Mouse (Mus musculus) neutrophil, adult 5-6 weeks (primary cell): Measurements from ENCODE around the gene Slc39a11. TPM values are rescaled to one million over a fixed set of nuclear protein-coding genes. Genes with fewer than 3 reads are reported as not detected.

Source experiments
- ATAC-seq: fragments of 151-379, 151-347 bp; 2 replicates; pipeline ENCODE4 v1.8.0; 2017; ENCODE audit warnings: mild to moderate bottlenecking, moderate TSS enrichment; ENCODE audit not compliant: insufficient number of reproducible peaks, poor library complexity, low FRiP score, severe bottlenecking; ENCODE audit errors: extremely low read depth
- total RNA-seq: library from RNA; stranded (forward); fragments of 200-1000 nt; gene quantifications from 2 replicates; pipeline ENCODE4 v1.2.3, GENCODE M21; 2017

Slc39a11 gene
- total RNA-seq, 1 experiment from 2014 or later: 3.3 TPM

GRCm38 (mm10) chr11:113648152-113648551 lies 1.7 kb downstream of the Slc39a11 start:
- ATAC-seq: peak; percentile 78

GRCm38 (mm10) chr11:113645181-113645580 lies 4.7 kb downstream of the Slc39a11 start:
- ATAC-seq: no peak

GRCm38 (mm10) chr11:113638680-113639079 lies 11.2 kb downstream of the Slc39a11 start:
- ATAC-seq: no peak

GRCm38 (mm10) chr11:113634699-113635121 lies 15.2 kb downstream of the Slc39a11 start:
- no peak for ATAC-seq

- ATAC-seq: no peak
Measured at GRCm38 (mm10) chr11:113633398-113633797, 16.5 kb downstream of the Slc39a11 start.

GRCm38 (mm10) chr11:113632303-113632702 lies 17.6 kb downstream of the Slc39a11 start:
- no peak for ATAC-seq

- no peak for ATAC-seq
Measured at GRCm38 (mm10) chr11:113631862-113632261, 18.0 kb downstream of the Slc39a11 start.

- no peak for ATAC-seq
Measured at GRCm38 (mm10) chr11:113631302-113631701, 18.6 kb downstream of the Slc39a11 start.

- no peak for ATAC-seq
Measured at GRCm38 (mm10) chr11:113630642-113631041, 19.2 kb downstream of the Slc39a11 start.

GRCm38 (mm10) chr11:113627785-113628184 lies 22.1 kb downstream of the Slc39a11 start:
- ATAC-seq: no peak

- ATAC-seq: no peak
Measured at GRCm38 (mm10) chr11:113625437-113625836, 24.4 kb downstream of the Slc39a11 start.

- no peak for ATAC-seq
Measured at GRCm38 (mm10) chr11:113622028-113622427, 27.9 kb downstream of the Slc39a11 start.

- no peak for ATAC-seq
Measured at GRCm38 (mm10) chr11:113621001-113621400, 28.9 kb downstream of the Slc39a11 start.

GRCm38 (mm10) chr11:113619420-113620080 lies 30.3 kb downstream of the Slc39a11 start:
- ATAC-seq: no peak

- ATAC-seq: peak; percentile 23; the same call in 1 of the 2 replicates
Measured at GRCm38 (mm10) chr11:113618672-113619419, 31.0 kb downstream of the Slc39a11 start, which contains the start of gene Sstr2. TSS of gene Sstr2 (plus strand) at chr11:113619342.

GRCm38 (mm10) chr11:113618303-113618671 lies 31.6 kb downstream of the Slc39a11 start:
- ATAC-seq: no peak

GRCm38 (mm10) chr11:113617132-113617911 lies 32.6 kb downstream of the Slc39a11 start:
- peak; percentile 74 for ATAC-seq

- ATAC-seq: no peak
Measured at GRCm38 (mm10) chr11:113614476-113614875, 35.4 kb downstream of the Slc39a11 start.
